Mouse (Mus musculus) lung, postnatal 14 days (tissue): ENCODE measurements at regions not wholly inside any gene's neighbourhood (a gene's known extent, or its start where the extent isn't known, plus 50 kb on each side); places are given as distances from the start of the nearest gene placed in this dataset.

Experiments used
- DNase-seq: peaks from one replicate; pipeline ENCODE4 v3.0.0; 2021

GRCm38 (mm10) chr10:66807261-66807968, 288.5 kb upstream of the Jmjd1c start:
- DNase-seq, result peak; percentile 71

DNA sequence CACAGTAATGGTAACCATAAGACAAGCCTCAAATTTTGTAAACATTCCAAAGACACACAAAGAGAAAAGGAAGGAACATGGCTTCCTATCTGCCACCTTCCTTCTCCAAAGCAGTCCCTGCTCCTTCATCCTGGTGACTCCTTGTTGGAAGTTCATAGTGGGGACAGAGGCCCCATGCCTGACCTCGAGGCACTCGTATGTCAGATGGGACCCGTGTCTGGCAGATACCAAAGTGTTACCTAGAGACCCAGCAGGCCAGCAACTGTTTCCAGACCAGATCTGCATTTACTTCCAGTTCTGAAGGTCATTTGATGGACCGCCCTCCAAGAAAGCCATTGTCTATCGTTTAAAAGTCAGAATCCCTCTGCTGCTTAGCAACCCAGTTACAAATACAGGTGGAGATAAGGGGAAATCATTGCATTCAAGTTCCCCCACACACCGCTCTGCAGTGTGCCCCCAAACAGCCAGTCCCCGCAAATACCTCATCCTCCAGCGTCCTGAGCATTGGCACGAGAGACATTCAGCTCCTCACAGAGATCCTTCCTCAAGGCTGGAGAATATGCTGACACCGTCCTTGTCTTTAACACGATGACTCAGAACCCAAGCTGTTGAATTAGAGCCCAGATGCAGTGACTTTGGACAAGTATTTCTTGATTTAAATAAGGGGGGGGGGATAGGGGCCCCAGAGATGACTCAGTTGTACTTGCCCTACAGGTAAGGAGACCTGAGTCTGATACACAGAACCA, 283.2 kb upstream of the Jmjd1c start:
- no peak for DNase-seq

DNA sequence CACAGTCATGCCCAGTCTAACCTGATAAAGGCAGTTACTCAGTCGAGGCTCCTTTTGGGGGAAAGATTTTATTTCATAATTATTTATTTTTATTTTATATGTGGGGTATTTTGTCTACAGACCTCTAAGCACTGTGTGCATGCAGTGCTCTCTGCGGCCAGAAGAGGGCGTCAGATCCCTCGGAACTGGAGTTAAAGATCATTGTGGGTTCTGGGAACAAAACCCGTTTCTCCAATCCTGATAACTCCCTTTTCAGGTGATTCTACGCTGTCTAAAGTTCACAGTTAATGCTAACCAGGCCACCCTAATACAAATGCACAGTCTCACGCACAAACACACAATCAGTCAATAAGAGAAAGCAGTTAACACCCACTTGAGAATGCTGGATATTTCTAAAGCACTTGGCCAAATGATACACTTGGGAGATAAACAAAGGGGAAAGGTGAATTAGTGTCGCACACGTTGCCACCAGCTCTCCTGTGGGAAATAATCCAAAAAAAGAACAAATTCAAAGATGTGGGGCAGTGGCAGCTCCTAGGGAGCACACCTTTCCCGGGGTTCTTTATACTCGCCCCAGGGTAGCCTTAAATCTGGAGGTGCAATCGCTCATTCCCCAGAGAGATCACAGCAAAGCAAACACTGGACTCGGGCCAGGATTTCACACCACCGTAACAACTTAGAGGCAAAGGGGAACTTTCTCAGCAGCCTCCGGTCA, 281.9 kb upstream of the Jmjd1c start:
- DNase-seq, result peak; percentile 8

DNA sequence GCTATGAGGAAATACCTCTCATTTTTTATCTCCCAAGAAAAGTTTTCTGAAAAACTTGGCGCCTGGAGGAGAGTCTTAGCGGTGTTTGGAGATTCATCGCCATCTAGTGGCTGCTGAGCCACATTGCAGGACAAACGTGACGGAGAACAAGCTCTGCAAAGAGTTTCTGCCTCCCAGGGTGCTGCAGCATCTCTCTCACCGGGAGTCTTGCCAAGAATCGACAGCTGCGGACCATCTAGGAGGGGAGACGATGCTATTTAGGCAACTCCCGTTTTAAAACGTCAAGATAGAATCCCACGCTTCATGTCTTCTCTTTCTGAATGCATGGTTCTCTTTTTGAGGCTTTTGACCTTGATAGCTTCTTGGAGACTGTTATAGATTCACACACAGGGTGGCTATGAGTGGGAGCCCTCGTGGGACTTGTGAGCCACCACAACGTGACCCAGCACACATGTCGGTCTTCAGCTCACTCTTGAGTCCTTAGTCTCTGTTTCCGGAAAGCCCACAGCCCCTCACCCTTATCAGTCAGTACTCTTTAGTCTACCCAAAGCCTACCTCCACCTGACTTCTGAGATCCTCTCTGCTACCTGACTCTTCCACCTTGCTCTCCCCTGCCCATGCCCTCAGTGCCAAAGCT, 281.2 kb upstream of the Jmjd1c start:
- DNase-seq, result peak; percentile 79

DNA sequence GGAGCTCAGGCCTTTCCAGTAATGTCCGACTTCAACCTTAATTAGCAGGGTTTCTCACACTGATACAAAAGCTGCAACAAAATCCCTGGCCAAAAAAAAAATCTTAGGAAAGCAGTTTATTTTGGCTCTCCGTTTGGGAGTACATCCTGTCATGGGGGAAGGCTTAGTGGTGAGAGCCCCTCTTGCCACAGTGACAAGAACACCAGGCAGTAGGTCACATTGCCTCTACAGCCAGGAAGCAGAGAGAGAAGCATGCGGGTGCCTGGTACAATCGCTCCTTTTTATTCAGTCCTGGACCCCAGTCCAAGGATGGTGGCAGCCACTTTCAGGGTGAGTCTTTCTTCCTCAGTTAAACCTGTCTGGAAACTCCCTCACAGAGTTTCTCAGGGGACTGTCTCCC, 280.0 kb upstream of the Jmjd1c start:
- DNase-seq, result no peak

DNA sequence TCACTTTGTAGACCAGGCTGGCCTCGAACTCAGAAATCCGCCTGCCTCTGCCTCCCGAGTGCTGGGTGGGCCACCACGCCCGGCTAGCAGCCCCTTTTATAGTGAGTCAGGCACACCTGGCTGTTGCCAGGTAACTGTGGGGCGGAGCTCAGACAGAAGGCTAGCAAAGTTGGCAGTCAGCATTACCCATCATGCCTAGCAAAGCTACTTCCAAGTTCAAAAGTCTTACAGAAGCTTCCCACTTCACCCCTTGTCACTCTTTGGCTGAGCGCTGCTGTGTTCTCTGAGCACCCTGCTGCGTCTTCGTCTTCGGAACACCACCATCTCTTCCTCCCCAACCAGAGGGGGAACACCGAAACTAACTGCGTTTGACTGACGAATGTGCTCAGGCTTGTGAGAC, 279.1 kb upstream of the Jmjd1c start:
- no peak for DNase-seq

DNA sequence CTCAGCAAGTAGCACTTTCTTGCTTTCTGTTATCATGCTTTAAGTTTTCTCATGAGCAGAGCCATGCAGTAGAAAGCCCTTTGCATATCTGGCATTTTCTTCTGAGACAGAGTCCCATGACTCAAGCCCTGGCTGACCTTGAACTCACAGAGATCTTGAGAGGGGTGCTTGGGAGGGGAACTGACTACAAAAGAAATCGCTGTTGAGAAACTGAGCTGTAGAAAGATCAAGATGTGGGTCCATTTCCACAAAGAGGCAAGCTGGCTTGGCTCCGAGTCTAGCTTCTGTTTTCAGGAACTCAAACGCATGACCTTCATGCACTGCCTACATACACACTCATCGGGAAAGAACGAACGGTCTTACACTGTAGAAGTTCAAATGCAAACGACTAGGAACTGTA, 278.0 kb upstream of the Jmjd1c start:
- no peak for DNase-seq

- no peak for DNase-seq
These were observed 276.4 kb upstream of the Jmjd1c start for GRCm38 (mm10) chr10:66819517-66819916.

DNA sequence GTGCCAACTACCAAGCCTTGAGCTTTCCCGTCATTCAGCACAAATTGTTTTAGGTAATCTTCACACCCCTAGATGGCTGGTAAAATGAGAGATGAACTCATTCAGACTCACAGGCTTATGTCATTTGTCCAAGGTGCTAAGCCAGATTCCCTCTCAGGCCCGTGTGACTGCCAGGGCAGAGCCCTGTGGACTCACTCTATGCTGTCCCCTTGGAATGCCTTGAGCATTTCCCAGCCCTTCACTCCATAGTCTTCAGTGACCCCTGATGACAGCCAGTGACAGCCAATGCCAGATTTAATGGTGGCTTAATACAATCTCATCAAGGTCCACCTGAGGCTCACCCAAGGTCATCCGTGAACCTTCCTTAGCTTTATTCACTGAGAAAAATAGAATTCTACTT, 270.2 kb upstream of the Jmjd1c start:
- no peak for DNase-seq

DNA sequence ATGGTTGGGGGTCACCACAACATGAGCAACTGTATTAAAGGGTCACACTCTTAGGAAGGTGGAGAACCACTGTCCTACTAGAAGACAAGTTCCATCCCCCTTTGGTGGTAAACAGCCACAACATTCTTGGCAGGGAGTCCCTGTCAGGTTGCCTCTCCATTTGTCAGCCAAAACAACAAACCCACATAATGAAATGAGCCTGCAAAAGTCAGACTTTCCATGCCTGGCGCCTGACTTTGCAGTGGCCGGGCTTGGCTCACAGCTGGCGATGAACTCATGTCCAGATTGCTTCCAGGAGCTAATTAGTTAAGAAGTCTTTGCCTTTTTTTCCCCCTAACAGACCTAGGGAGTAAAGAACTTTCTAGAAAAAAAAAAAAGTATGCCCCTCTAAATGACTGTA, 269.6 kb upstream of the Jmjd1c start:
- no peak for DNase-seq

GRCm38 (mm10) chr10:66834974-66835373, 261.0 kb upstream of the Jmjd1c start:
- DNase-seq, result no peak

DNA sequence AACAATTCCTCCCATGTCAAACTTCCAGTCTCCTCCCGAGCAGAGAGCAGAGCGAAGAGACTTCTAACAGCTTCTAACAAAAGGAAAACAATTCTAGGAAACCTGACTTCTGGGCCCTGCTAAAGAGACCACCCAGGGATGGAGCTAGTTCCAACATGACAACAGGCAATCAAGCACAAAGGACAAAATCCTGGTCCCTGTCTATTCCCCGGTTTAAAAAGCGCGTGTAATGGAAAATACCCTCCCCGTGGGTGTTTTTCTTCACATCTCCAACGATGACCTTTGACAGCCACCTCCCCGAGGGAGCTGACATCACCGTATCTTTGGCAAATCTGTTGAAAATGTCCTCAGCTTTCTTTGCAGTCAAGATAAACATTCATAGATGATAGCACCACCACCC, 256.9 kb upstream of the Jmjd1c start:
- DNase-seq, result no peak

DNA sequence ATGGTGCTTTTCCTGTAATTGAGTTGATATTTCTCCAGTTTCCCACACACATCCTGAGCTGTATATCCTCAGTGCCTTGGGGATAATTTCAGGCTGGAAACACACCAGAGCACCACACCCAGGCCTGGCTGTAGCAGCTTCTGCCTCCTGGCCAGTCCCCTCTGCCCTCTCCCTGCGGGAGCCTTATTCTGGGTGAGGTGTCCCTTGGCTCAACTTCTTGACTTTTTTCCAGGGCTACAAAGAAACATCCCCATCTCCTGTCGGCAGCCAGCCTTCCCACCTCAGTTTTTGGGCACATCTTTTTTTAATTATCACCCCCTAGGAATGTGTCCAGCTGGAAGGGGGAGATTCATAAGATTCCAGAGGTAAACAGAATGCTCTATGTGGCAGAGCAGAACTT, 252.7 kb upstream of the Jmjd1c start:
- DNase-seq, result no peak

GRCm38 (mm10) chr10:66848778-66849177, 247.1 kb upstream of the Jmjd1c start:
- no peak for DNase-seq

- no peak for DNase-seq
These were observed 246.2 kb upstream of the Jmjd1c start for GRCm38 (mm10) chr10:66849681-66850080.

- DNase-seq, result no peak
These were observed 244.9 kb upstream of the Jmjd1c start for GRCm38 (mm10) chr10:66850972-66851478.

DNA sequence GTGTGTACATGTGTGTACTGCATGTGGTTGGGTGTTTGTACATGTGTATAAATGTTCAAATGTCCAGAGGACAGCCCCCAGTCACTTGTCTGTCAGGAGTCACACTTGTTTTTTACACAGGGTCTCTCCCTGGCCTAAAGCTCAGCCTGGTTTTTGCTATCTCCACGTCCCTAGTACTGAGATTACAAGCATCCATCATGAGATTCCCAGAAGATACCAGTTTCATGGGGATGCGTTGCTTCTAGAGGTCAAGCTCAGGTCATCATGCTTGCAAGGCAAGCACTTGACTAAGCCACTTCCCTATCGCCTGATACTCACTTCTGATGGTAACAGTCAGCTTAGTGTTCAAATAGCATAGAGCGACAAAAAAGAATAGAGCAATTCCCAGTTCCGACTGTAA, 244.1 kb upstream of the Jmjd1c start:
- DNase-seq, result no peak

- DNase-seq, result no peak
These were observed 243.2 kb upstream of the Jmjd1c start for GRCm38 (mm10) chr10:66852708-66853107.

DNA sequence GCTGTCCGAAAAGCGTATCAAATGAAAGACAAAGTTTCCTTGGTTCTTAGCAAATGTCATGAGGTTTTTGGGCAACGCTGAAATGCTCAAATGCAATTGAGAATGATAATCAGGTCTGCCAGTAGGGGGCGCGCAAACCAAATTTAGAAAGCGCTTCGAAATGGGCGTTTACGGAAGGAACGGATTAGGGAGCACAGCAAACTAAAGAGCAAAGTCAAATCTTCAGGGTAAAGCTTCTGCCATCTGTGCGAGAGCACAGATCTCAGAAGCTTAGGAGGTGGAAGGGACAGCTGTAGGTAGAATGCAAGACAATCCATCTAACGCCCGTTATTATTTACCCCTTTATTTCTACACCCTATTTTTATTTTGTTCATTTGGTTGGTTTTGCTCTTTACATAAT, 242.7 kb upstream of the Jmjd1c start:
- DNase-seq, result peak; percentile 91

- no peak for DNase-seq
These were observed 241.0 kb upstream of the Jmjd1c start for GRCm38 (mm10) chr10:66854895-66855294.

DNA sequence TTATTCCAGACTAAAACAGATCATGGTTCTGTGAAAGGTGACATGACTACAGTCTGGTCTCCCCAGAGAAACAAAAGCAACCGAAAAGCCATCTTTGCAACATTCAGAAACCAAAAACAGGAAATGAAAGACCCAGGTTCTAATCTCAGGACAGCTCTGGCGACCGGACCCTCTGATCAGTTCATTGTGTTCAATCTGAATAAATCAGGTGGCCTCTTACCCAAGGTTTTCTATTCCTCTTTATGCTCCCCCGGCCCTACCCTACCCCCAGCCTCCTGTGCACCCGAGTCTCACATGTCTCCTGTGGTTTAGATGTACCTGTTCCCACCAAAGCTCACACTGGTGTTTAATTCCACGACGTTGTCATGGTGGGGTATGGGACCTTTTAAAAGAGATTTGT, 238.6 kb upstream of the Jmjd1c start:
- DNase-seq, result no peak

GRCm38 (mm10) chr10:66861421-66861820, 234.5 kb upstream of the Jmjd1c start:
- DNase-seq, result no peak

DNA sequence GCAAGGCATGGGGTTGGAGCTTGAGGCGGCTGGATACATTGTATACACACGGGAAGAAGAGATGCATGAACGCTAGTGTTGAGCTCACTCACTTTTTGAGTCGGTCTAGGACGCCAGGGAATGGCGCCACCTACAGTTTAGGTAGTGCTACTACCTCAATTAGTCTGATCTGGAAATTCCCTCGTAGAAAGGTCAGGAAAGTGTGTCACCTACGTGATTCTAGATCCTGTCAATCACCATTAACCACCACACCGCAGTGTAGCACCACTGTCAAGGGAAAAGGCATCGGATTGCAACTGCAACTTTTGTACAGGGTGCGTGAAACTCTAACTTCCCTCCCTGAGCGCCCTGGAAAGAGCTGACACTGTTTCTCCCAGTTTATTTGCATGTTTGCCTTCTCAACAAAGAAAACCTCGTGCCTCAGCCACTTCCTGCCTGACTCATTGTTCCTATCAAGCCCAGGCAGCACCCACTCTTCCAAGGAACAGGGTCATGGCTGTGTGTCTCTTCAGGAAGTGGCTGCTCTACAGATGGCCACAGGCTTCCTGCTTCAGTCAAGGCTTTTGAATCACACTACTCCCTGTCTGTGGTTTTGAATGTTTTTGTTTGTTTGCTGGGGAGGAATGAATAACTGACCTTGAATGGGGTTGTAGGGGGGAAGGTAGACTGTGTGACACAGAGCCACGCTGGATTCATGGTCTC, 231.6 kb upstream of the Jmjd1c start:
- peak; percentile 42 for DNase-seq
